ENCODE assay signal across 32 mouse cellular contexts in the genomic region with DNA sequence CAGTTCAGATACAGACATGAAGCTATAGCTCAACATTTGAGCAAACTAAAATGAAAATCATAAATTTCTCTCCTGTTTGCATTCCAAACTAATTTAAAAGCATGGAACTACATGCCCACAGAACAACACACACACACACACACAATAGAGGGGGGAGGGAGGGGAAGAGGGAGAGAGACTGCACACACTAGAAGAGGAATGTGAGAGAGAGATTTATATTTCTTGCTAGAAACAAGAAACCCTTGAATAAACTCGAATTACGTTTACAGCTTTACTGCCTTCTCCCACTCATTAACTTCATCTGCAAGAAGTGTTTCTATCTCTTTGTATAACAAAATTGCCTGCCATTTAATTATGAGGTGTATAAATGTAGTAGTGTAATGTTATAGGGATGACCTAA.
"Had no signal": no experiment of that assay in that cellular context is flagged by ENCODE, and none has a peak within 500 bp of the region (broad histone marks: within the 10 kb centered on the region; RNA-seq: fewer than 3 reads in every experiment).

No protein-coding gene starts in this region.

- H3K9me3 ChIP-seq: limb, embryonic 10.5 days; limb, embryonic 12.5 days; limb, embryonic 13.5 days; limb, embryonic 15.5 days; liver, embryonic 12.5 days; liver, embryonic 13.5 days; liver, embryonic 15.5 days; lung, embryonic 15.5 days; megakaryocyte, embryonic 14.5 days; midbrain, embryonic 10.5 days; midbrain, embryonic 12.5 days; midbrain, embryonic 13.5 days; midbrain, embryonic 15.5 days; neural tube, embryonic 12.5 days had no signal

- ATAC-seq: liver, embryonic 12.5 days; liver, postnatal 0 days; lung, postnatal 0 days; midbrain, embryonic 13.5 days; midbrain, embryonic 15.5 days; midbrain, embryonic 16.5 days had no signal

- H3K27ac ChIP-seq: limb, embryonic 10.5 days; limb, embryonic 12.5 days; limb, embryonic 13.5 days; limb, embryonic 15.5 days; liver, embryonic 12.5 days; liver, embryonic 13.5 days; liver, embryonic 14.5 days; liver, embryonic 15.5 days; lung, embryonic 15.5 days; macrophage; midbrain, embryonic 10.5 days; midbrain, embryonic 12.5 days; midbrain, embryonic 13.5 days; midbrain, embryonic 15.5 days; neural tube, embryonic 12.5 days had no signal

- H3K9ac ChIP-seq: limb, embryonic 12.5 days; limb, embryonic 13.5 days; limb, embryonic 15.5 days; liver, embryonic 12.5 days; liver, embryonic 13.5 days; liver, embryonic 14.5 days; liver, embryonic 15.5 days; liver, postnatal 0 days; lung, embryonic 14.5 days; lung, embryonic 15.5 days; midbrain, embryonic 12.5 days; midbrain, embryonic 13.5 days; midbrain, embryonic 15.5 days; neural tube, embryonic 12.5 days had no signal

- H3K4me2 ChIP-seq: limb, embryonic 12.5 days; limb, embryonic 13.5 days; limb, embryonic 15.5 days; liver, embryonic 11.5 days; liver, embryonic 12.5 days; liver, embryonic 13.5 days; liver, embryonic 15.5 days; lung, embryonic 14.5 days; lung, embryonic 15.5 days; midbrain, embryonic 11.5 days; midbrain, embryonic 12.5 days; midbrain, embryonic 13.5 days; midbrain, embryonic 15.5 days; neural tube, embryonic 12.5 days had no signal

- H3K27me3 ChIP-seq: limb, embryonic 12.5 days; limb, embryonic 13.5 days; limb, embryonic 15.5 days; liver, embryonic 12.5 days; liver, embryonic 13.5 days; liver, embryonic 15.5 days; lung, embryonic 15.5 days; megakaryocyte, embryonic 14.5 days; midbrain, embryonic 12.5 days; midbrain, embryonic 13.5 days; midbrain, embryonic 15.5 days; neural tube, embryonic 12.5 days had no signal

- H3K4me3 ChIP-seq: limb, embryonic 10.5 days; limb, embryonic 12.5 days; limb, embryonic 13.5 days; limb, embryonic 15.5 days; liver, embryonic 12.5 days; liver, embryonic 13.5 days; liver, embryonic 15.5 days; lung, embryonic 15.5 days; megakaryocyte, embryonic 14.5 days; midbrain, embryonic 10.5 days; midbrain, embryonic 12.5 days; midbrain, embryonic 13.5 days; midbrain, embryonic 15.5 days; myocyte; neural tube, embryonic 12.5 days had no signal

- H3K4me1 ChIP-seq: limb, embryonic 10.5 days; limb, embryonic 12.5 days; limb, embryonic 13.5 days; limb, embryonic 15.5 days; liver, embryonic 12.5 days; liver, embryonic 13.5 days; liver, embryonic 15.5 days; lung, embryonic 15.5 days; megakaryocyte, embryonic 14.5 days; midbrain, embryonic 10.5 days; midbrain, embryonic 12.5 days; midbrain, embryonic 13.5 days; midbrain, embryonic 15.5 days; neural tube, embryonic 12.5 days had no signal

- H3K36me3 ChIP-seq: limb, embryonic 10.5 days; limb, embryonic 12.5 days; limb, embryonic 13.5 days; limb, embryonic 15.5 days; liver, embryonic 12.5 days; liver, embryonic 13.5 days; liver, embryonic 15.5 days; lung, embryonic 15.5 days; midbrain, embryonic 10.5 days; midbrain, embryonic 12.5 days; midbrain, embryonic 13.5 days; midbrain, embryonic 15.5 days; neural tube, embryonic 12.5 days had no signal

- DNase-seq: left cerebral cortex, postnatal 4 days; liver; liver, embryonic 13.5 days; liver, postnatal 0 days; lung, adult 18-20 months; lung, adult 2 months; lung, embryonic 14.5 days; lung, postnatal 10 days; lung, postnatal 14 days; lung, postnatal 36 days; lung, postnatal 4 days; midbrain, embryonic 14.5 days had no signal
